Mouse (Mus musculus): ENCODE measurements at regions not wholly inside any gene's neighbourhood (a gene's known extent, or its start where the extent isn't known, plus 50 kb on each side); places are given as distances from the start of the nearest gene placed in this dataset.

DNA sequence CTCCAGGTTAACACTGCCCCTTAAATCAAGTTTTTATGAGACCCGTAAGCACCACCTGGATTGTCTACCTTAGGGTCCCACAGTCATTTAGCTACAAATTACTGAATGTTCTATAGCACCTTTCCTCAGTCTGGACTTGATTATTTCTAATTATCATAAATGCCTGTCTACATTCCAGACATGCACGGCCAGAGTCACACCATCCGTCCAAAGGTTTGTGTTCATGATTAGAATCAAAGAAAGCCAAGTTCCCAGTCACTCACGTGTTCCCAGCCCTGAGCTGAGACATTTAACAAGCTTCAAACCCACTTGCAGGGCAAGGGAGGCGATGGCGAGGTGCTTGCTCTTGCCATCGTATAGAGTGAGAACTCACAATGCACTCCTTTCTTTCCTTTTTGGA, 398.1 kb downstream of the Irx1 start:
- no peak overlapping the region for H3K9ac ChIP-seq (ENCODE audit: control insufficient read depth, low read depth, low read length, poor library complexity, severe bottlenecking)
- no peak for TF ChIP-seq TBP (IDR thresholded peaks at IDR 0.05; ENCODE audit: low read depth, low read length)
- TF ChIP-seq KAT2A (conservative IDR thresholded peaks at IDR 0.05; ENCODE audit: low read depth, low read length): no peak
- no peak for TF ChIP-seq BHLHE40 (IDR thresholded peaks at IDR 0.05; ENCODE audit: borderline replicate concordance, low read depth, low read length)
- TF ChIP-seq TAL1 (IDR thresholded peaks at IDR 0.05; ENCODE audit: low read length): no peak
- TF ChIP-seq HCFC1 (IDR thresholded peaks at IDR 0.05; ENCODE audit: low read depth, low read length): no peak
- TF ChIP-seq NELFE (IDR thresholded peaks at IDR 0.05; ENCODE audit: low read depth, low read length): no peak
- no peak for TF ChIP-seq POLR2AphosphoS5 (IDR thresholded peaks at IDR 0.05; ENCODE audit: borderline replicate concordance, low read depth, low read length)
- TF ChIP-seq ZMIZ1 (IDR thresholded peaks at IDR 0.05; ENCODE audit: low read depth, low read length): no peak
- TF ChIP-seq MYC (IDR thresholded peaks at IDR 0.05; ENCODE audit: low read depth, low read length): no peak
- no peak for TF ChIP-seq RCOR1 (IDR thresholded peaks at IDR 0.05; ENCODE audit: low read depth, low read length)
- no peak for TF ChIP-seq CTCF (IDR thresholded peaks at IDR 0.05 in 2 of 3, conservative IDR thresholded peaks at IDR 0.05 in 1 of 3; ENCODE audit: control insufficient read depth in 1 of 3, insufficient read depth in 1 of 3, low read depth in 2 of 3, low read length in 3 of 3, poor library complexity in 1 of 3, severe bottlenecking in 1 of 3)
- no peak for TF ChIP-seq CHD2 (IDR thresholded peaks at IDR 0.05; ENCODE audit: low read length)
- TF ChIP-seq USF2 (IDR thresholded peaks at IDR 0.05; ENCODE audit: borderline replicate concordance in 1 of 2, insufficient read depth in 1 of 2, low read depth in 1 of 2, low read length in 2 of 2): no peak
- TF ChIP-seq MAX (IDR thresholded peaks at IDR 0.05; ENCODE audit: low read length): no peak
- TF ChIP-seq ZKSCAN1 (IDR thresholded peaks at IDR 0.05; ENCODE audit: low read depth, low read length): no peak
- TF ChIP-seq MAFK (IDR thresholded peaks at IDR 0.05; ENCODE audit: borderline replicate concordance, low read depth, low read length): no peak
- no peak for TF ChIP-seq CHD1 (IDR thresholded peaks at IDR 0.05; ENCODE audit: low read depth, low read length)
- TF ChIP-seq EP300 (IDR thresholded peaks at IDR 0.05; ENCODE audit: low read depth in 1 of 2, low read length in 2 of 2): no peak
- no peak for TF ChIP-seq NRF1 (IDR thresholded peaks at IDR 0.05; ENCODE audit: insufficient read depth, low read depth, low read length, poor library complexity, severe bottlenecking)
- no peaks in the 10 kb centered on the region for H3K4me1 ChIP-seq (ENCODE audit: control insufficient read depth in 1 of 2, insufficient read depth in 2 of 2, low read length in 2 of 2)
- H3K27me3 ChIP-seq (ENCODE audit: control insufficient read depth in 1 of 2, insufficient read depth in 2 of 2, low read length in 2 of 2): no peaks in the 10 kb centered on the region
- no peaks in the 10 kb centered on the region for H3K9me3 ChIP-seq (replicated peaks; ENCODE audit: insufficient read depth, low read length)
- H3K36me3 ChIP-seq (ENCODE audit: control insufficient read depth in 1 of 2, insufficient read depth in 2 of 2, low read length in 2 of 2): no peaks in the 10 kb centered on the region
- no peak overlapping the region for H3K27ac ChIP-seq (ENCODE audit: control insufficient read depth, low read depth, low read length)
- no peaks in the 10 kb centered on the region for H3K79me2 ChIP-seq (ENCODE audit: control insufficient read depth, insufficient read depth, low read length, poor library complexity)
- H3K4me3 ChIP-seq (ENCODE audit: control insufficient read depth in 1 of 2, insufficient read depth in 1 of 2, low read depth in 2 of 2, low read length in 2 of 2): no peak overlapping the region
- DNase-seq (ENCODE audit: low read depth, low spot score): no peak

DNA sequence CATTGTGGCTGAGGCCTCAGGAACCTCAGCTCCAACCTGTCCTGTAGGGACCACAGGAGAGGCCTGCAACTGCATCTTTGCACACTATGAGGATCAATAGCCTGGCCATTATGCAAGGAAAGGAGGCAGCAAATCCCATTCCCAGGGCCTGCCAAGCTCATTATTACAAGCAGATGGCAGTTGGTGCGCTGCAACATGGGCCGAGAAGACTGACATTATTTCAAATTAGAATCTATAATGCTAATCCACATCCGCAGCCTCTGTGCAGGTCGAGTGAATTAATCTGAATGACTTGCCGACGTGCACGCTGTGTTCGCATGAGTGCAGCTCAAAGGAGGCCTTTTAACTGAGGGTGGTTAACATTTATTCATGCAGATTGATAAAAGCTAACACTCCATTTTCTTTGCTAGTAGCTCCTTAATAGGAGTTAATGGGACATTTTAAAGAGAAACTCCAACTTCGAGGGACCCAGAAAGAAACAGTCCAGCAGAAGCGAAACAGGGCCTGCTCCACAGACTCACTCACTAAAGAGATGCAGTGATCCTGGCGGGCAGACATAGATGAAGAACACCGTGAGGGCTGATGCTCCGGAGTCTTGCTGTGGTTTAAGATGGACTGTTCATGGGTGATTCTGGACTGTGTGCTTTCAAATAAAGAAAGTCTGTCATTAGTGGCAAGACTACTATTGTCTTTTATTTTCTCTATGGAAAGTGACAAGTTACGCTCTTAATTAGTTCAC, 404.9 kb downstream of the Irx1 start:
- no peaks in the 10 kb centered on the region for H3K79me2 ChIP-seq (ENCODE audit: control insufficient read depth, insufficient read depth, low read length, poor library complexity)
- no peaks in the 10 kb centered on the region for H3K9me3 ChIP-seq (replicated peaks; ENCODE audit: insufficient read depth, low read length)
- no peak for TF ChIP-seq POLR2AphosphoS5 (IDR thresholded peaks at IDR 0.05; ENCODE audit: borderline replicate concordance, low read depth, low read length)
- TF ChIP-seq UBTF (IDR thresholded peaks at IDR 0.05; ENCODE audit: borderline replicate concordance, insufficient read depth, low read depth, low read length): no peak
- no peak for TF ChIP-seq USF1 (IDR thresholded peaks at IDR 0.05; ENCODE audit: low read depth, low read length)
- TF ChIP-seq KAT2A (conservative IDR thresholded peaks at IDR 0.05; ENCODE audit: low read depth, low read length): no peak
- no peak for TF ChIP-seq CHD1 (IDR thresholded peaks at IDR 0.05; ENCODE audit: low read depth, low read length)
- TF ChIP-seq TCF12 (IDR thresholded peaks at IDR 0.05; ENCODE audit: low read depth, low read length): no peak
- TF ChIP-seq GABPA (IDR thresholded peaks at IDR 0.05; ENCODE audit: low read depth, low read length): no peak
- H3K4me1 ChIP-seq (ENCODE audit: control insufficient read depth in 1 of 2, insufficient read depth in 2 of 2, low read length in 2 of 2): no peaks in the 10 kb centered on the region
- H3K36me3 ChIP-seq (ENCODE audit: control insufficient read depth in 1 of 2, insufficient read depth in 2 of 2, low read length in 2 of 2): no peaks in the 10 kb centered on the region
- no peak overlapping the region for H3K4me3 ChIP-seq (ENCODE audit: control insufficient read depth in 1 of 2, insufficient read depth in 1 of 2, low read depth in 2 of 2, low read length in 2 of 2)
- no peak for DNase-seq (ENCODE audit: low read depth, low spot score)
- no peak overlapping the region for H3K27ac ChIP-seq (ENCODE audit: control insufficient read depth, low read depth, low read length)
- H3K27me3 ChIP-seq (ENCODE audit: control insufficient read depth in 1 of 2, insufficient read depth in 2 of 2, low read length in 2 of 2): no peaks in the 10 kb centered on the region
- no peak overlapping the region for H3K9ac ChIP-seq (ENCODE audit: control insufficient read depth, low read depth, low read length, poor library complexity, severe bottlenecking)
